Mouse (Mus musculus) adrenal gland, adult 2 months (tissue): ENCODE results near the gene Sipa1l1. TPM values are rescaled to one million over a fixed set of nuclear protein-coding genes. Genes with fewer than 3 reads are reported as not detected.
A peak's percentile ranks its signal among the peaks of the same experiment; 100 is the strongest.
"Not testable (repeated sequence)": the region's sequence is repeated elsewhere in the genome, so short reads cannot be mapped to it uniquely, and the experiment has no call there.

Source experiments
- DNase-seq: peaks from one replicate; pipeline ENCODE4 v3.0.0; 2021
- polyA plus RNA-seq: library from polyadenylated mRNA; depleted of rRNA; stranded (reverse); fragments of >200 nt; gene quantifications from 2 replicates; pipeline ENCODE4 v1.2.3, GENCODE M21; 2012
- total RNA-seq, 2 experiments: library from RNA; stranded (reverse); gene quantifications; 2 replicates each; pipeline ENCODE4 v1.2.3; 2021

Gene Sipa1l1
- total and polyA plus RNA-seq, 3 experiments = 9.7 to 29.7 (median 25.1) TPM

DNA sequence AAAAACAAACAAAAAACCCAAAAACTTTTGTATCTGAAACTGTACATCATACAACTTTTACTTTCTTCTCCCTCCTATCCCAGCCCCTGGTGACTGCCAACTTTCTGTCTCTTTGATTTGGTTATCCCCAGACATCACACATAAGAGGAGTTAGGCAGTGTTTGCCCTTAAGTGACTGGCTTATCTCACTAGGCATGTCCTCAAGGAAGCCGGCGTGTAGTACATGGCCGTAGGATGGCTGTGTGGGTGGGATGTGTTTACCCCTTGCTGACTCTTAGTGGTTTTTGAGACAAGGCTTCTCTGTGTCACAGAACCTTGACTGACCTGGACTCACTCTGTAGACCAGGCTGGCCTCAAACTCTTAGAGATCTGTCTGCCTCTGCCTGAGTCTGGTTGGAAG lies 6.6 kb downstream of the Sipa1l1 start:
- DNase-seq = no peak

DNA sequence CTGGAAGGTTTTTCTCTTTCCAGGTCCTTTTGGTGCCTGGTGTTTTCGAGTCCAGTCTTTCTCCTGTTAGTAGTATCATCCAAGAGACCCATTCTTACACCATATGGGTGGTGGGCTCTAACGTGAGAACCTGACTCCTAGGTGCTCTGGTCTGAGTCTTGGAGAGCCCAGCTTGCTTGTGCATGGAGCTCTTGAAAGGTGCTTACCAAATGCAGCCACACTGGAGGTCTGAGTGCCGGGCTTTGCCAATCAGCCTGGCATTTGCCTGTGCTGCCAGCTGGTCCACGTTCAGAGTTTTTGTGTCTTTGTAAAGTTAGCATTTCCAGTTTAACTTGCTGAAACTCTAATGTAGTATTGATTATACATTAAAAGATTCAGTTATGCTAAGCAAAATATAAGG lies 9.5 kb downstream of the Sipa1l1 start:
- no peak for DNase-seq

DNA sequence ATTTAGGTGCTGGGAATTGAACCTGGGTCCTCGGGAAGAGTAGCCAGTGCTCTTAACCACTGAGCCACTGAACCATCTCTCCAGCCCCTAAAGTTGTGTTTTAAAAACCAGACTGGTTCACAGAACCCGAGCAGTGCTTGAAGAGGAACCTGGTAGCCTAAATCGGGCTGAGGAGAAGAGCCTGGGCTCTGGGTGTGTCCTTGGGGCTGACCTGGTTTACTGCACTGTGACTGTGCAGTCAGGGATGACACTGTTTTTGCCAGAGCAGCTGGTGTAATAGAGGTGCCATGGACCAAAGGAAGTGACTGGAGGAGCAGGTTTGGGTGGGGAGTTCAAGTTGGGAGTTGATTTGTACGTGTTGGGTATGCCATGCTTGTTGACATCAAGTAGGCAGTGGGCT lies 10.5 kb downstream of the Sipa1l1 start:
- DNase-seq = peak; percentile 27

DNA sequence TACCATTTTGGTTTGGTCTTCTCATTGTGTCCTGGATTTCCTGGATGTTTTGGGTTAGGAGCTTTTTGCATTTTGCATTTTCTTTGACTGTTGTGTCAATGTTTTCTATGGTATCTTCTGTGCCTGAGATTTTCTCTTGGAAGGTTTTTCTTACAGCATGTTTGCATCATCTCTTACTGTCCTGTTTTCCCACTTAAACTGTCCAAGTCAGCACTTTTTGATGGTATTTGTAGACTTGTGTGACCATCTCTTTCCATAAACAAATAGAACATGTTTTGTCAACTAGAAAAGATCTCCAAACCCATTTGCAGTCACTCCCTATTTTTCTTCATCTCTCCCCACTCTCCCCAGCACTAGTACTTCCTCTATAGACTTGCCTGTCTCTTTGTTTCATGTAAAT lies 17.0 kb downstream of the Sipa1l1 start:
- not testable (repeated sequence) for DNase-seq

DNA sequence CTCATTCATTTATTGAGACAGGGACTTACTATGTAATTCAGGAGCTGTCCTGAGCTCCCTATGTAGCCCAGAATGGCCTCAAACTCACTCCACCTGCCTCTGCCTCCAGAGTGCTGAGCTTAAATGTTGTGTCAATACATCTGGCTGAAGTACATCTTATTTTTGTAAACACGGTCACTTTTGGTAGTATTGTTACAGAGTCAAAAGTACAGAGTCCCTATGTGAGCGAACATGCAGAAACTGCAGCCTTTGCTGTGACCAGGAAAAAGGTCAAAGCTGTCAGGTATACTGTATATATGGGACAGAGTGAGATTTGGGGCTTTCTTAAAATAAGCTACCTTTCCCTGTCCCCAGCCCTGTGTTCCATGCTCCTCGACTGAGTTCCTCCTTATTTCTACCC lies 17.6 kb downstream of the Sipa1l1 start:
- DNase-seq = no peak

DNA sequence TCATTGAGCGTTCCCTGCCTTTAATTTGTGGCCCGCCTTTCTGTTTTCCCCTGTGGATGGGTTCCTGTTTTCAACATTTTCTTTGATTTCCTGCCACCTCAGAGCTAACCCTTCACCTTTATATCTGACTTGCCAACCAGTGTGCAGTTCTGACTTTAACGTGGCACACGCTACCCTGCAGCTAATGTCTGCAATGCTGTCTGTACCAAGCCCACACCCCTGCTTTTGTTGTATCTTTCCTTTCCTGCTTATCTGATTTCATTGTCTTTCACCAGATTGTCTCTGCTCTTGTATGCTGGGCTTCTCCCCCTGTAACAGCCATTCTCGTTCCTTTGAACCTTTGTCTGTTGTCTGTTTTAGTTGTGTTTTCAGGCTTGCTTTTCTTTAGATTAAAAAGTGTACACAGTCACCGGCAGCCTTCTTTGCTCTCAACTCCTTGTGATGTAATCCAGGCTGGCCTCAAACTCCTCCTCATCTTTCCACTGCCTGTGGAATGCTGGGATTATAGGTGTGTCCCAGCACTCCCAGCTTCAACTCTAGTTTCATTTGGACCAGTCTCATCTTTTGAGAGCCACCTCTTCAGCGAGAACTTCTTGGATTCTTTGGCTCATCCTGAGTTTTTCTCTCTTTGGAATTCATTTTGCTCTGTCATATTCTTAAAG lies 18.2 kb downstream of the Sipa1l1 start:
- DNase-seq = no peak

DNA sequence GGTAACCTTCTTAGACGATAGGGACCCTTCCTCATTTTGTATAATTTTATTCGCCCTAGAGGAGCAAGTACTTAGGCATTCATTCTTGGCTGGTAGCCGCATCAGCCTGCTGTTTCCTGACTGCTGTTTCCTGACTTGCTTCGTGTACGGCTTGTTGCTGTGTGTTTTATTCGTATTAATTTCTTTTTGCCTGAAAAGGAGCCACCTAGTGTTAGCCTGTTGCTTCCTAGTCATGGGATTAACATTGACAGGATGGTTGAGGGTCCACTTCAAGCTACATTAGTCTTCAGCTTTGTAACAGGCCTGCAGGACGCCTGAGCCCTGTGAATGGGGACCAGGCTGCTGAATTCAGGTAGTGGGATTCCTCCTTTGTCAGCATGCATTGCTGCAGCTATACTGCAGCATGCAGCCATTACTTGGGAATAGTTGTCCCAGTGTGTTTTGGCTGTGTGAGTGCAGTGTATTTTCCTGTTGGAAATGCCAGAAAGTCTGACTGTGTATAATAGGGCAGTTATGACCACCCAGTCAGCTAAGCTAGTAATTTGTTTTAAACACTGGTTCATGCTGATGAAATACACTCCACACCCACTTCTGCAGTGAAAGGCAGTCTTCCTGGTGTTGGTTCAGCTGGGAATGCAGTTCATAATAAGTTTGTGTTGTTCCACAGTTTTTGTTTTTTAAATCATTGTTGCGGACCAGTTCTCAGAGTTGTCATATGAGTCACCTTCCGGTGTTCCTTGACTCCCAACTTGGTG lies 19.4 kb downstream of the Sipa1l1 start:
- no peak for DNase-seq

DNA sequence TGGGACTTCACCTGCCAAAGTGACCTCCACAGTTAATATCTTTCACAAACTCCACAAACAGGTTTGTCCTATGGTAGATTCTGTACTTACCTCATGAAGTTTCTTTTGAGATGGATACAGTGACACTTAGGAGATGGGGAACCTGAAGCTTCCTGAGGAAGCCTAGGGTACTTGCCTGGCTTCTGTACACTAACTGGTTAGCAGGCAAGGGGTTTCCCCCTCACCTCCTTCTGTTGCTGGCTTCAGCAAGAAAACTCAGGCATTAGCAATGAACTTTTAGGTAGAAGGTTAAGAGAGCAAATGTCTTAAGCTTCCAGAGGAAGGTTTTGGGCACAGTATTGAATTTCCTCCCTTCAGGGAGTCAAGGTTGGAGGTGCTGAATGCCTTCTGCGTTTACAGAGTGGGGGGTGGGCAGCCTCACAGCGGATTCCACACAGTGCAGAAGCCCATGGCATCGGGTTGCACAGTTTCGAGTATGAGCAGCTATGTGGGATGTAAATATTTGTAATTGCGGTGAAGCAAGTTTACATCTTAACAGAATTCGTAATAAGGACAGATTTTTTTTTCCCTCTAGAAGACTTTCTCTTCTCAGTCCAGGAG lies 20.1 kb downstream of the Sipa1l1 start:
- DNase-seq = no peak

DNA sequence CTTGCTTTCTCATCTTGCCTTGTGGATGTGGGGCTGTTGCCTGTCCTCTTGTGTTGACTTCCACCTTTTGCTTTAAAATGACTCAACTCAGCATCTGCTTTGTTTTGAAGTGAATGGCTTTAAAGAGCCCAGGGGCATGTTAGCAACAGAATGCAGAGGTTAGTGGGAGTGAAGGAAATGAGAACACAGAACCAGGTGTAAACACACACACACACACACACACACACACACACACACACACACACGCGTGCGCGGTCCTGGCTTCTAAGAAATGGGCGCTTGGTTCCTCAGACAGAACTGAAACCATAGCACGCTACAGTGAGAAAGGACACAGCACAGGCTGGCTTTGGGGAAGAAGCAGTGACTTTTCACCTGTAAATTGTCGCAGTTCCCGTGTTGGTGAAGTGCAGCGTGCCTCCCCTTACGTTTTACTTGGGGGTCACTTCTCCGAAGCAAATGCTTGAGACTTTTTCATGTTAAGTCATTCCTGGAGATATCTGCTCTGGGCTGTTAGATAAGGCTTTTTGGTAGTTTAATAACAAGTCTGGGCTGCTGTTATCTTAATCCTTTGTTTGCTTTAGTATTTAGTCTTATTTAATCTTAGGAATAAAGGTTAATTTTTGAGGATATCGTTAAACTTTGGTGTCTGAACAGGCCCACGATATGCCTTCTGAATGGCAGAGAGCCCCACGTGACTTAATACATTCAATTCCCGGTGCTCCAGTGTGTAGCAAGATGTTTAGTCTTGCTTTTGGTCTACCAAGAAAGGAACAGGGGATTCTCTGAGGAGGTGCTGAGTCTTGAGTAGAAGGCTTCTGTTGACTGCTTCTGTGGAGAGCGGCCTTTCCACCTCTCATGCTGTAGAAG lies 20.8 kb downstream of the Sipa1l1 start:
- DNase-seq = no peak

DNA sequence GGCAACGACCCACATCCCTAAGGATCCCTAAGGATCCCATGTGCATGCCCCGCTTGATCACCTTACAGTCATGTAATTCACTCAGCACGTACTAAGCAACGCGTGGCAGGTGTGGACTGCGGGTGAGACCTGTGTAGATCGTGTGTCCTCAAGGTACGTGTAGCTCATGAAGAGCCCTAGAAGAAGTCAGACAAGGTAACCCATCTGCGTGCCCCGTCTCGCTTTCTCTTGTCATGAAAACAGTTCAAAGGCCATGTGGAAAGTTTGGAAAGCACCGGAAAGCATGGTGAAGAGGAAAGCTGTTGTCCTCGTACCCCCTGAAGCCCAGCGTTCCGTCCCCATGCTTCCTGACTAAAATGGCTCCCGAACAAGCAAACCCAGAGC lies 21.5 kb downstream of the Sipa1l1 start:
- DNase-seq = no peak

DNA sequence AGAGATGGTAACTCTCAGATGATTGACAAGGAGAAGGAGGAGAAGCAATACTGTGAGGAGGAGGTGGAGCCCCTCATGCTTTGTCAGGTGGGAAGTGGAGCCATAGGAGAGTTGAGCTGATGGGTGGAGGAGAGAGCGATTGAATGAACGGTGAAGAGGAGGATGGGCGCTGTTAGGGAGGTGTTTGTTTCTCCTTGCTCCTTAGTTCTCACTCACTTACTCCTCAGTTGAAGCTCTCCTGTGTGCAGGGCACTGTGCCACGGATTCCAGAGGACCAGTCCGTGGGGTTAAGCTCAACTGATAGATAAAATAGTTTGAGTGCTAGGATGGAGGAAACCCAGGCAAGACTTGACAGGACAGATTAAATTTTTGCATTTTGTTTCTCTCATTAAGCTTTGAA lies 22.6 kb downstream of the Sipa1l1 start:
- no peak for DNase-seq

DNA sequence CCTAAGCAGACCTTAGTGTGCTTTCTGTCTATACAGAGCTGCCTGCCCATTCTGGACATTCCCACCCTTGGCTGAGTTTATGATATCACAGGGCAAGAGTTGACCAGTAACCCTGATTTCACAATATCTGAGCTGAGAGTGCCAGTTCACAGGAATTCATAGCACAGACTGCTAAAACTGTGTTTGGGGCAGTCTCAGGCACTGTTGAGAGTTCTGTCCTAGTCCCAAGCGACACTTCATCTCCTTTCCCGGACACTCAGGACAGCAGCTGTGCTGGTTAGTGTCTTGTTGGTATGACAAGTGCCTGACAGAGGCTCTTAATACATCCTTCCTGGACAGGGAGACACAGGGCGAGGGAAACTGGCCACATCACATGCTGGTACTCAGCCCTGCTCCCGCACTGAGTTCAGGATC lies 23.5 kb downstream of the Sipa1l1 start:
- peak; percentile 34 for DNase-seq

DNA sequence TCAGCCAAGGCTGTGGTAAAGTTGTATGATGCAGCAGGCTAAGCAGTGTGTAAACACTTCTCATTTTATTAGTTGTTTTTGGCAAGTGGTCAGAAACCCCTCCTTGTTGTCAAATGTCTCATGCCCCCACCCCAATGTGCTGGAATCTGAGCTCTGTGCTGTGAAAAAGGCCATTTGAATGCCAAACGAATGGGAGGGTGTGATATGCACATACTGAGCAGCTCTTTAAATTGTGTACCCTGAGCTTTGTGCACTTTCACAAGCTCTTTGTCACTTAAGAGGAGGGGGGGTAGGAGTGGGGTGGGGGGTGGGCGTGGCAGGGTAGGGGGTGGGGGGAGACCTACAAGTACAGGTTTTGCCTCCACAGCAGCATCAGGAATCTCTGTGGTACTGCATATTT lies 24.4 kb downstream of the Sipa1l1 start:
- DNase-seq = no peak

DNA sequence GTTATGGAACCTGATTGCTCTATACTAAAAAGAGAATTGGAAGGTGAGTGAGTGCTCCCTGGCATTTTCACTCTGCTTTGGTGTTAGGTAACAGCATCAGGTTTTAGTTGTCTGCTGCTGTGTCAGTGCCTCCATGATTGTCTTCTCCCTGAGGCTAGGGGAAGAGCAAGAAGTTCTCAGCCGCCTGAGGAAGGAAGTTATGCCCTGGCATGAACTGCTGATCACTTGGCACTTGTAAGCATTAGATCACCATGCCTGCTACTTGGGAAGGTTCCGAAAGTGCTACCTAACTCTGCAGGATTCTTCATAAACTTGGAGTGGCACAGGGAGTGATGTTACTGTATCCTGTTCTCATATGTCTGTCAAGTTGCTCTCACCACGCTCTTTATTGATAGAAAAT lies 25.8 kb downstream of the Sipa1l1 start:
- DNase-seq = no peak

DNA sequence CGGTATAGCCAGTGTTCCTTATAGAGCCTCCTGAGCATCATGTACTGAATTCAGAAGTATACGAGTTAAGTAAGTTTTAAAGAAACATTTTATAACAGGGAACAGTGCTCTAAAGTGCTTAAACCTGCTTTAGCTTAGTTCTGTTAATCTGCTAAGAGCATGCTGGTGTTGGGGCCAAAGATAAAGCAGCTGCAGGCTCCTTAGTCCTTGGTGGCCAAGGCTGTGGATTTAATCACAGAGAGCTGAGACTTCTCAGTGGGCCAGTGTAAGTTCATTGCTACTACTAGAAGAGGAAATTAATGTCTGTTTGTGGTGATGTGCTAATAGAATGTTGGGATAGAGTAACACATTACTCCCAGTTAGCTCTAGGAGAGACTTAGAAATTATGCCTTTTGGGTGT lies 27.1 kb downstream of the Sipa1l1 start:
- no peak for DNase-seq

DNA sequence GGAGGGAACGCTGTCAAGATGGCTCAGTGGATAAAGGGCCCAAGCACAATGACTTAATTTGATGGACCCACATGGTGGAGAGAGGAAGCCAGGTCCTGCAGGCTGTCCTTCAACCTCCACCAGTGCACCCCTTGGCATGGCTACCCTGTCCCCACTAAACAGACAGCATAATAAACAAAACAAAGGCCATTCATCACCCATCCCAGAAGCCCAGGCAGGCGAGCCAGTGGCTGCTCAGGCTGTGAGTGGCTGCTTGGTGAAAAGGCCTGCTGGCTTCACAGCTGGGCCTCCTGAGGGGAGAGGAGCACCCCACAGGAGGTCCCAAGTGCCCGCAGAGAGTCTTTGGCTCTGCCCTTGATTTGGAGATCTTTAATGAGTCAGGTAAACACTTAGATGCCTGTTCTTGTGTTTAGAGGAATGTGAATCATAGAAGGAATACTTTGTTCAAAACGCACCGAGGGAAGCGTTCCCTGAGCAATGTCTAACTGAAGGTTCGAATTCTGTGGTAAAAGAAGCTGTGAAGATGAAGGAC lies 27.6 kb downstream of the Sipa1l1 start:
- DNase-seq = no peak

DNA sequence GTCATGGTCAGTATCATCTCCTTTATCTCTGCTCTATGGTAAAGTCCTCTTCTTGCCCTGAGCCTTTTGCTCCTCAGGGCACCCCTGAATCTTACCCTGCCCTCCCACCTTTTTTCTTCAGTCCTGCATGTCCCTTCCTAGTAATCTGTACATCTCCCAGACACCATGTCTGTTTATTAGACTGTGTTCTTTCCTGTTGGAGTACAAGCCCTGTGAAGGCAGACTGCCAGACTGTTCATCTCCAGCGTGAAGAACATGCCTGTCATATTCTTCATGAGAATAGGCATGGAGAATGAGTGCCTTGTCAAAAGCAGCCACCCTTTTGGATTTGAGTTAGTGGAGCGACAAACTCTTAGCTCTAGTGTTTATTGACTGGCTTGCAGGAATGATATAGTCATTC lies 28.1 kb downstream of the Sipa1l1 start:
- DNase-seq = no peak

DNA sequence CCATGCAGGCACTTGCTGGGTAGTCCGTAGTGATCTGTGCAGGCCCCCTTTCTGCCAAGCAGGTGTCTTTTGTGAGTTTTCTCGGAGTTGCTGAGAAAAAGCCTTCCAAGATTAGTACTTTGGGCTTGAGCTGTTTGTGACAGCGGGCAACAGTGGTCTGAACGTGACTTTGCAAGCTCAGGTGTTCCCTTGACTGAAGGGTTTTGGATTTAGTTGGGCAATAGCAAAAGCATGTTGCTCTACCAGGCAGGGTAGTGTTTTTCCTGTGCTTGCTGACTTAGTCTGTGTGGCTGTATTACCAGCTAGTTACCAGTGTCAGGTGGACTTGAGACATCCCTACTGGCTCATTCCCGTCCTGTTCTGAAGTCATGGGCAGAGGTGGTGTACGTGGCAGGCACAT lies 30.2 kb downstream of the Sipa1l1 start:
- DNase-seq = no peak

DNA sequence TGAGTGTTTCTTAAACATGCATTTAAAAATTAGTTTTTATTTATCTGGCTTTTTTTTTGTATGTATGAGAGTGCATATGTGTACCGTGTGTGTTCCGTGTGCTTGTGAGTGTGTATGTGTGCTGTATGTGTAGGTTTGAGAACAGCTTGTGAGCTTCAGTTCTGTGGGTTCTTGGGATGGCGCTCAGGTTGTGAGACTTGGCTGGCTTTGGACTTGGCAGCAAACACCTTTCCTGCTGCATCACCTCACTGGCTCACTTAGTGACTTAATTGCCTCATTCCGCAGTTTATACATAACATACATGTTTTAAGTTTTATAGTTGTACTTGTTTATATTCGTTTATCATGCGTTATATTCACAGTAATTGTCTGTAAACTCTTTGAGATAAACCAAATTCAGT lies 35.0 kb downstream of the Sipa1l1 start:
- no peak for DNase-seq

DNA sequence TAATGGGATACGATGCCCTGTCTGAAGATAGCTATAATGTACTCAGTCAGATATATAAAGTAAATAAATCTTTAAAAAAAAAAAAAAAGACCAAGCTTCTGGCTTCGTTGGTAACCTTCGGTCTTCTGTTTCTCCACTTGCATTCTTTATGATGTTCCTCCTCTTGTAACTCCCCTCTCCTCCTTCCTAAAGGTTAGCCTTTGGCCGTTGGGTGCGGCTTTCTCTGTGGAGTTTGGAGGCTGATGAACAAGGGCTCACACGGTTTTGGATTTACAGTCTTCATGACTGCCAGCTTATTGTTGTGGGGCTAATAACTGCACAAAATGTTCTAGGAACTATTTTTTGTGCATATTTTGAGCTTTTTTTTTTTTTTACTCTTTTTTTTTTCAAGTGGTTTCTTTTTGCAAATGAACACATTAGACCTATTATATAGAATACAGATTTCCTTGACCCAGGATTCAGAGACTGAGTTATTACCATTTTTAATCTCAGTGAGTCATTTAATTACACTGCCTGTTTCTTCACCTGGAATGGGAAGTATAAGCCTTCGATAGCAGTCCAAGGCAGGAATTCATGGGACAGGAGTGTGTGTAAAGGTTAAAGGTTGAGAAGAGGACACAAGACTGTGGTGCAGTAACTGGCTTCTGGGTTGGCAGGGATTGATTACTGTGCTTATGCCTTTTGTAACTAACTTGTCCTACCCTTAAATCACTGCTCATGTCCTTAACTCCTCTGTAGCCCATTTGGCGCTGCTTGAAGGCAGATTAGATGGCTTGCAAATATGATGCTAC lies 37.9 kb downstream of the Sipa1l1 start:
- DNase-seq = no peak

DNA sequence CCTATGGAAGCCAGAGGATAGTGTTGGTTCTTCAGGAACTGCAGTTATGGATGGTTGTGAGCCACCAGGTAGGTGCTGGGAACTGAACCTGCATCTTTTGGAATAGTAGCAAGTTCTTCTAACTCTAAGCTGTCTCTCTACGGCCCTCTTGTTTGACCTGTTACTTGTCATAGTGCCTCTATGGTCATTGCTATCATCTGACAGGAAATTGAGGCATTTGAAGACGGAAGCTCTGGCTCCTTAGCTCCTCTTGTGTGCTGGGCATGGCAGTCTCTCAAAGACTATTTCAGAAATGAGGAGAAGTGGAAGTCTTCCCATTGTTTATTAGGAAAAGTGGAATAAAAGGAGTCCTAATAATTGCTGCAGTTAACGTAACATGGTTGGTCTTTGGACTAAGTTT lies 38.9 kb downstream of the Sipa1l1 start:
- DNase-seq = no peak

DNA sequence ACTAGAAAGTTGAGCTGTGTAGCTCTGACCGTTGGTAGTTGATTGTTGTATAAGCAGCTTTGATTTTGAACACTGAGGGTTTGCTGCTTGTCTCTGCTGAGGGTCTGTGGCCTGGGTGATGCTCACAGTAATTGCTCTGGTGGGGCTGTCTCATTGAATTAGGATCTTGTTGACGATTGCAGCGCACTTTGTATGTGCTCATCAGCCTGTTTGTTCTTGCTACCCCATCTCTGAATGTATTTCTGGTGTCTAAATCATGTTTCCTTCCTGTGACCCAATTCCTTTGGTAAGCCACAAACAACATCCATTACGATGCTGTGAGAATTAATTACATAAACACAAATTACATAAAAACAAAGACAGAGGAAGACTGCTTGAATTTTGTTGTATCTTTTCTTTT lies 39.5 kb downstream of the Sipa1l1 start:
- no peak for DNase-seq
